Mouse (Mus musculus): ENCODE results near the gene Car8. TPM values are rescaled to one million over a fixed set of nuclear protein-coding genes. Genes with fewer than 3 reads are reported as not detected.

Gene Car8
- polyA plus RNA-seq (2012; fragmentation: generic; extraction: Trizol), result under 1 TPM in 1 of 2 experiments, not detected in 1; 0.01 TPM

GRCm38 (mm10) chr4:8238560-8239305 lies at the start of gene Car8:
Gene Car8, minus strand, starts transcription at chr4:8239041.

